Mouse (Mus musculus): ENCODE measurements at regions not wholly inside any gene's neighbourhood (a gene's known extent, or its start where the extent isn't known, plus 50 kb on each side); places are given as distances from the start of the nearest gene placed in this dataset.

- no peak for DNase-seq
- intact Hi-C loops (cut with DNase I) = no loop called here
These were observed 69.8 kb downstream of the Gm21750 start for GRCm38 (mm10) chr14:73730796-73731195.

GRCm38 (mm10) chr14:73732161-73732560 is 71.1 kb downstream of the Gm21750 start:
- peak; percentile 1 for DNase-seq
- intact Hi-C loops (cut with DNase I) = no loop called here

- intact Hi-C loops (cut with DNase I) = no loop called here
- DNase-seq = peak; percentile 6
These were observed 89.8 kb downstream of the Gm21750 start for GRCm38 (mm10) chr14:73750790-73751189.

DNA sequence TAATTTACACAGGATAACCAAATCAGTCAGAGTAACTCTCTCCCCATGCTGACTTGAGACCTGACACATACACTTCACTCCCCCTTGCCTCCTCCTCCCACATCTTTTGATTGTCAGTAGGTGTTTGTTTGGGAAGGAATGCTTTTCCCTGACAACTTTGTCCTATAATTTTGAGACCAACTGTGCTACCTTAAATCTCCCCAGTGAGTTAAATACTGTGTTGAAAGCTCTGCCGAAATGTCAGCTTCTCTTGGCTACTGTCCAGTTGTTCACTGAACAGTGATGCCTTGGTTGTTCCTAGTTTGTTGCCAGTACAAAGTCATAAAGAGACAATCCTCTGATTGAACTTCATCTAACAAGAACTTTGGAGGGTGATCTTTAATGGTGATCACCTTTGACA is 99.0 kb downstream of the Gm21750 start:
- intact Hi-C loops (cut with DNase I) = no loop called here
- DNase-seq = no peak

GRCm38 (mm10) chr14:73772964-73773363 is 111.9 kb downstream of the Gm21750 start:
- no peak for DNase-seq
- intact Hi-C loops (cut with DNase I) = no loop called here

GRCm38 (mm10) chr14:73773810-73774209 is 112.8 kb downstream of the Gm21750 start:
- no peak for DNase-seq
- intact Hi-C loops (cut with DNase I) = no loop called here

DNA sequence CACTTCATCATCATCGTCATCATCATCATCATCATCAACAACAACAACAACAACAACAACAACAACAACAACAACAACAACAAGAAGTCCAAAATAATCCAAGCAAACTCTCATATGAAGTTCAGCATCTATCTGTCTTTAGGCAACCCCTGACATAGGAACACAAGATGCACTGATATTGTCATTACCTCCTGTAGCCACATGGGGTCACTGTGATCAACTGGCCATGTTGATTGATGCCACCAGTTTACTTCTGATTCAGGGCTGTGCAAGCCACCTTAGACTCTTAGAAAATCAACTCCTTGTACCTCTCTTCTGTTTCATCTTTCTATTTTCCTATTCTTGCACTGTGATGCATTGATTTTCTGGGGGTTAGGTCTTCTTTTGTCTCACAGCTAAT is 115.0 kb downstream of the Gm21750 start:
- DNase-seq = peak; percentile 51
- intact Hi-C loops (cut with DNase I) = loop anchor here (5.0 kb wide), 1 partner anchor 866 kb away; the partner anchor contains the start of gene Htr2a

DNA sequence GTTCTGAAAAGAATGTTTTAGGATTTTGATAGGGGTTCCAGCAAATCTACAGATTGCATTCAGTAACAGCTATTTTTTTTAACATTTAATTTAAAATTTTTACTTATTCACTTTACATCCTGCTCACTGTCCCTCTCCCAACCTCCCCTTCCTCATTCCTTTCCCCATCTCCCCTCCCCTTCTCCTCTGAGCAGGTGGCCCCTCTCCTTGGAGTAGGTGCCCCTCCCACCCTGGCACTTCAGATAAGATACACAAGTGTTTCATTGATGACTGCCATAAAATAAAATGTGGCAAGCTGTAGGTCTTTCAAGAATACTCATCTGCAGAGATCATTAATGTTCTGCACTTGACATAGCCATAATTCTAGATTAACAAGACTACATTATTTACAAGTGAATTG is 146.1 kb downstream of the Gm21750 start:
- intact Hi-C loops (cut with DNase I) = no loop called here
- DNase-seq = no peak

- DNase-seq = no peak
- intact Hi-C loops (cut with DNase I) = no loop called here
These were observed 177.9 kb downstream of the Gm21750 start for GRCm38 (mm10) chr14:73838890-73839289.

GRCm38 (mm10) chr14:73861782-73862181 is 200.8 kb downstream of the Gm21750 start:
- intact Hi-C loops (cut with DNase I) = no loop called here
- DNase-seq = no peak

DNA sequence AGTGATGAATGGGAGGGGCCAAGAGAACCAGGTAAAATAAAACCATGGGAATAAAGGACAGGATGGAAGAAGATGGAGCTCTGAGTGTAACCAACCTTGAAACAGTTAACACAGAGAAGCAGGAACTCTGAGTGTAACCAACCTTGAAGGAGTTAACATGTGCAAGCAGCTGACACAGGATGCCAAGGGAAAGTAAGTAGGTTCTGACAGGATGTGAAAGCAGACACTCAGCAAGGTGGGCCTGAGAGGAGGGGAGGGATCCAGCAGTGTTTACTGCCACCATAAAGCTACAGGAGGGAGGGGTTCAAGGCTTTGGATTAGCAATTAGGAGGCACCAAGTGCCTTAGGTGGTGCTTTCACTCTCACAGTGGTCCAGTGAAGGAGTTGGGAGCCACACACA is 213.3 kb downstream of the Gm21750 start:
- intact Hi-C loops (cut with DNase I) = no loop called here
- no peak for DNase-seq

DNA sequence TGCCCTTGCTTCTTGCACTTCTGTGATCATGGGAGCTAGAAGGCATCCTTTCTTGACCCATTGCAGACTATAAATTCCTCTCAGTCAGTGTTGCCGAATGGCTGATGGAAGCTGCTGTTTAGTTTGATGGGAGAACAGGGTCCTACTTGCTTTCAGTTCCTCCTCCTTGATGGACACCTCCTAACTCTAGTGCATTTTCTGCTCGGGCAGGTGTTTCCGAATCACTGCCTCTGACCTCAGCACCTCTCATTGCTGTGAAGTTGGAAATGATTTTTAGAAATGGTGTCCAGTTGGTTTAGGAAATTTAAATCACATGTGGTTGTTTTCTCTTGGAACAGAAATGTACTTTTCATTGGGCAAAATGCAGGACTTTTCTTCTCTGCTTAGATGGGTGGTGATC is 214.9 kb downstream of the Gm21750 start:
- DNase-seq = no peak
- intact Hi-C loops (cut with DNase I) = no loop called here

GRCm38 (mm10) chr14:73878267-73878666 is 217.2 kb downstream of the Gm21750 start:
- intact Hi-C loops (cut with DNase I) = no loop called here
- no peak for DNase-seq

- no peak for DNase-seq
- intact Hi-C loops (cut with DNase I) = no loop called here
These were observed 217.9 kb downstream of the Gm21750 start for GRCm38 (mm10) chr14:73878866-73879419.

DNA sequence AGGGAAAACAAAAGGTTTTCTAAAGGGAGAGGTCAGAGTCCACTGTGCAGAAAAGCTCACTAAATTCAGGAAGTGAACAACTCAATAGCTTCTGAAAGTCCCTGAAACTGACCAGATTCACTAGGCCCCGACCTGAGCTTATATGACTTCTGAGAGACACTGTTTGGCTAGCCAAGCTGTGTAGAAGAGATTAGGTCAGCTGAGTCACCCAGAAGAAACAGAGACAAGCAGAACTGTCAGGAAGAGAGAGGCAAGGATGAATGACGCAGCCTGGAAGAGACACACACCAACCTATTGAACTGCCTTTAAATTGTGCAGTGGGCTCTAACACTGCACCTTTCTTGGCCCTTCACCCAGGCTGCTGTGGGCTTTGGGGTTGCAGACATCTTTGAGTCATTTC is 230.4 kb downstream of the Gm21750 start:
- no peak for DNase-seq

DNA sequence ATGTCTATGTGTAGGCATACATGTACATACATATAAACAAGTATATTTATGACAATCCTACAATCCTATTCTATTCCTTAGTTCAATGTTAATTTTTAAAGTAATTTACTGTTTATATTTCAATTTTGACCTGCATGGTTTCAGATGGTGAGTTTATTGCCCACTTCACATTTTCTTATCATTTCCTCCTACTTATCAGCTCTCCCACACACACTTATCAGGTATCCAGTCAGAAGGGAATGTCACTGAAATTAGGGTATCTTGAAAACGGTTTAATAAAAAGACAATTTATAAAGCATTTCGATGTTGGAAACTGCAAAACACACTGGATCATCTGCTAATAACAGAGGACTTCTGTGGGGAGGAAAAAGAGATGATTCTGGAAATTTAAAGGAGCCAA is 233.8 kb downstream of the Gm21750 start:
- intact Hi-C loops (cut with DNase I) = no loop called here
- no peak for DNase-seq

More for the DNA sequence above, 230.4 kb downstream of the Gm21750 start:
- intact Hi-C loops (cut with DNase I) = no loop called here

- intact Hi-C loops (cut with DNase I) = no loop called here
- no peak for DNase-seq
These were observed 234.2 kb downstream of the Gm21750 start for GRCm38 (mm10) chr14:73895266-73895665.

GRCm38 (mm10) chr14:73899078-73899477 is 238.1 kb downstream of the Gm21750 start:
- intact Hi-C loops (cut with DNase I) = no loop called here
- no peak for DNase-seq

DNA sequence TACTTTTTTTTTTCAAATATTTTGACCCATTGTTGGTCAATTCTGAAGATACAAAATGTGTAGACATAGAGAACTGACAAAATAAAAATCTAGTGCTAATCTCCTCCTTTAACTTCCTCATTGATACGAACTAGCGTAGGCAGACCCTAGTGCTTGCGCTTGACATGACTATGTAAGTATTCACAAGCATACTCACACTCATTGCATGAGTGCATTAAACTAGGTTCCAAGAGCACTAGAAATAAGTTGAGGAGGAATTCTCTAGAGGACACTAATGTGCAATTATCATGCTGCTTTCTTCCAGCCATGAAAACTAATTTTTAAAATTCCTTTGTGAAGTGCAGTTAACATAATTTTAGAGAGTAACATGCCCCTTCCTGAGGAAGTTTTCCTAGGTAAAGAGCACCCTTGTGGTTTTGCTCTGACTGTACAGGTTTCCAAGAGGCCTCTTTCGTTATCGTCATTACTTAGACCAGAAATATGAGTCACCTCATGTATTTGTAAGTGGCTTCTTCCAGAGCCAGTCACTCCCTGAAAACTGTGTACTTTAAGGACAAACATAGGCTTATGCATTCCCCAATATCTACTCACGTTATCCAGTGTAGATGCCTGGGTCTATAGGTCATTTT is 241.2 kb downstream of the Gm21750 start:
- intact Hi-C loops (cut with DNase I) = no loop called here
- DNase-seq = no peak

- no peak for DNase-seq
- intact Hi-C loops (cut with DNase I) = no loop called here
These were observed 252.9 kb downstream of the Gm21750 start for GRCm38 (mm10) chr14:73913756-73914448.

DNA sequence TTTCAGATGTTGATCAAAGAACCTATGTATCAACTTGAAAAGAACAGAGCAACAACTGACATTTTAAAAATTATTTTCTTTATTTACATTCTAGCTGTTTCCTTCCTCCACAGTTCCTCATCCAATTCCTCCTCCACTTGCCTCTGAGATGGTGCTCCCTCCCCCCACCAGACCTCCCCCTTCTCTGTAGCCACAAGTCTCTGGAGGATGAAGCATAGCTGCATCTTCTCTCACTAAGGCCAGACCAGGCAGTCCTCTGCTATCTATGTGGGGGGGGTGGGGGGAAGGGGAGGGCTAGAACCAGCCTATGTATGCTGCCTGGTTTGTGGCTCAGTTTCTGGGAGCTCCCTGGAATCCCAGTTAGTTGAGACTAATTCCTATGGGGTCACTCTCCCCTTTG is 255.0 kb downstream of the Gm21750 start:
- DNase-seq = no peak
- intact Hi-C loops (cut with DNase I) = no loop called here

GRCm38 (mm10) chr14:73931095-73931494 is 270.1 kb downstream of the Gm21750 start:
- no peak for DNase-seq
- intact Hi-C loops (cut with DNase I) = no loop called here

Data from left cerebral cortex, postnatal 4 days (tissue).